Mouse (Mus musculus) cerebellum, adult 2 months (tissue): ENCODE results near the gene Bcas3.

Experiments used
- CTCF ChIP-seq: fragments of 200-500 bp; IDR thresholded peaks from 2 replicates; pipeline ENCODE4 v1.5.1; 2011; ENCODE audit warnings: low read depth, mild to moderate bottlenecking, control low read depth, low read length, moderate library complexity, borderline replicate concordance; ENCODE audit not compliant: insufficient read depth
- POLR2A ChIP-seq: fragments of 200-500 bp; IDR thresholded peaks from 2 replicates; pipeline ENCODE4 v1.6.1; 2011; ENCODE audit warnings: low read length, control low read depth, borderline replicate concordance; ENCODE audit not compliant: insufficient read depth

DNA sequence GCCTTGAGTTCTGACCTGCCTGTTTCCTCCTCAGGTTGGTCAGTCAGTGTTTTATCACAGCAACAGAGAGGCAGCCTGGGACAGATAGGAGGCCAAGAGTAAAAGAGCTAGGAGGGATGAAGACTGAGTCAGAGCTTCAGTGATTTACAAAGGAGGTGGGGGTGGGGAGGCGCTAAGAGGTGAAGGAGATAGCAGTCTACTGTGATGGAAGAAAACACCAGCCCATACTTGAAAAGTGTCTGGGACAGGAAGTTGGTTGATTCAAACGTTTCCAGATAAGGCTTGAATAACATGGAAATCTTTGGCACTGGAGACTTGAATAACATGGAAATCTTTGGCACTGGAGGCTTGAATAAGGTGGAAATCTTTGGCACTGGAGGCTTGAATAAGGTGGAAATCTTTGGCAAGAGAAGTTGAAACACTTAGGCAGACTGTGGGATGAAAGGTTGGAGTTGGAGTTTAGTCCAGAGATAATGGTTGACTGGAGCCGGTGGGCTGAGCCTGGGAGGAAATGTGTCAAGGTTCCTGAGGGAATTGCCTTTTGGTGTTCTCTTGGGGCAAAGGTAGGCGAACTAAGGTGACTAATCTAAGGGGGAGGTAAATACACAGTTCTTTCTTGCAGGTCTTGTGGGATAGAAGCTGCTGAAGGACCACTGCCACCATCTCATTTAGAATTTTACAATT is 46.2 kb upstream of the Bcas3 start:
- no peak for TF ChIP-seq CTCF
- no peak for TF ChIP-seq POLR2A
